Mouse (Mus musculus) adrenal gland, adult 8-10 months (tissue): ENCODE results near the gene Tbx4. TPM values are rescaled to one million over a fixed set of nuclear protein-coding genes. Genes with fewer than 3 reads are reported as not detected.

ENCODE experiments used
- DNase-seq: peaks from one replicate; pipeline ENCODE4 v3.0.0; 2022
- total RNA-seq, 4 experiments: library from RNA; stranded (reverse); gene quantifications; 2 replicates each; pipeline ENCODE4 v1.2.4; 2022

Tbx4 gene
- total RNA-seq, 4 experiments from 2014 or later, result 0.10 to 0.15 TPM; not detected in 2

DNA sequence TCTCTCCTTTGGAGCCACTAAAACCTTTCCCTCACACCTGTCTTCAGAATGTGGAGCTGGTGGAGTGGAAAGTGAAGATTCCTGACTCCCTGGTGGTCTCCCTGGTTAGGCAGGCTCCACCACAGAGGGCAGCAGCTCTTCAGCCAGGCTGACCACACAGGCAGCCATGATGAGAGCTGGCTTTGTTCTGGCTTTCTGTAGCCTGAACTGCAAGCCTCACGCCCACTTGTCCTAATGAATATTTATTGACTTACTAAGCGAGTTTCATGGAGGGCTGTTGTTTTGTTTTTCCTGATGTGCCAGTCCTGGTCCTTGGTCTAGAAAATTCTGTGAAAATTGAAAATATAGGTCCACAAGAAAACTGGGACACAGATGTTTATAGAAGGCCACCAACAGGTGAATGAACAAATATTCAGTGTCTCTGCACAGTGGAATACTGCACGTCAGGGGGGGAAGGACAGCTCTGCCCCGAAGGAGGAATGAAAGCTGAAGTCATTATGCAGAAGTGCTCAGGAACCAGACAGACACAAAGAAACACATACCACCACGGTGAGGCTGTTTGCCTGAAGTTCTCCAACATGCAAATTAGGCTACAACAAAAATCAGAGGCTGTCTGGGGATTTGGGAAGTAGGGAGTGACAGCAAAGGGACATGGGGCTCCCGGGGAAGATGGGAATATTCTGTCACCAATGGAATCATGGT lies 28.1 kb upstream of the Tbx4 start:
- DNase-seq, result no peak

DNA sequence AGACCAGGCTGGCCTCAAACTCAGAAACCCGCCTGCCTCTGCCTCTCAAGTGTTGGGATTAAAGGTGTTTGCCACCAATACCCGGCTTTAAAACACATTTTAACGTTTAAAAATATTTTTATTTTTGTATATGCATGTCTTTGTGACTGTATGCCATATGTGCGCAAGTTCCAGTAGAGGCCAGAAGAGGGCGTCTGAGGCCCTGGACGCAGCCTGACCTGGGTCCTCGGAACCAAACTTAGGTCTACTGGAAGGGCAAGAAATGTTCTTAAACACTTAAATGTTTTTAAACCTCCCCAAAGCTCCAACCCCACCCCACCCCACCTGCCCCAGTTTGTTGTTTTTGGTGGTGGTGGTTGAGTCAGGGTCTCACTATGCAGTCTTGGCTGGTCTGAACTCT lies 21.9 kb upstream of the Tbx4 start:
- DNase-seq, result no peak

DNA sequence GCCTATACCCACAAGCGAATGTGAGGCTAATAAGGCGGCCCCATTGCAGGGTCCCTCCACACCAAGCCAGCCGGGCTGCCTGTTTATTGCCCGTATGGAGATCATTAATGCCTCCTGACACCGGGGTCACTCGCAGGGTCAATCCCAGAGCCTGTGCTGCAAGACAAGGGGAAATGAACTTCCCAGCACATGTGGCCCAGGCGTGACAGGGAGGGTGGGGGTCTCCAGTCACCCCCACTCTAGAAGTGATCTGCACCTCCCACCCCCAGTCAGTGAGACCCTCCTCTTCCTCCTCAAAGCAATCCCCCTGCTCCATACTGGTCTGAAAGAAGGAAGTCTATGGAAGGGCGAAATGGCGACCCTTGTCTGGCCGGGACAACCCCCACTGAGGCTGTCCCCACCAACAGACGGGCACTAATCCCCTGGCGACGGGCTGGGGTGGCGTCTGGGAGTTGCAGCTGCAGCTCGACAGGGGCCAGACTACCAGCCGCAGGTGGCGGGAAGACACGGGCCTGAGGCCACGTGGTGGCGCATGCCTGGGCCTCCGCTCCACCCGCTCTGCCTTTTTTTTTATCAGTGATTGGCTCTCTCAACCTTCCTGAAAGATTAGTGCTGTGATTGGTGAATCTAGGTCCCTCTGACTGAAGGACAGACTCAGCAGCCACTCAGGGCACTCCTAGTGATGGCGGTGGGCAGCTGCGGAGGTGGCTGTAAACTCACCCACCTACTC lies 10.0 kb upstream of the Tbx4 start:
- no peak for DNase-seq

DNA sequence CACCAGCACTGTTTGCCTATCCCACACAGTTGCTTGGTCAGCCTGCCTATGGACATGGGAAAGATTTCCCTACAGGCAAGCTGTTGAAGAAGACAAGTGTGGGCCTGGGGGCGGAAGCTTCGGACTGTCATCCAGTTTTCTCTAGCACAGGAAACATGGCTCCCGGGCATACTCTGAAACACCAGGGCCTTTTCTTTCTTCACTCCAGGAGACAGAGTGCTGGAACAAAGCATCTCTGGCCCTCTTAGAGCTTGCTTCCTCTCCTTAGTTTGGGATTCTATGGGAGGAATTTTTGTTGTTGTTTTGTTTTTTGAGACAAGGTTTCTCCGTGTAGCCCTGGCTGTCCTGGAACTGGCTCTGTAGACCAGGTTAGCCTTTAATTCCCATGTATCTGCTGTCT lies 1.7 kb upstream of the Tbx4 start:
- DNase-seq, result no peak

DNA sequence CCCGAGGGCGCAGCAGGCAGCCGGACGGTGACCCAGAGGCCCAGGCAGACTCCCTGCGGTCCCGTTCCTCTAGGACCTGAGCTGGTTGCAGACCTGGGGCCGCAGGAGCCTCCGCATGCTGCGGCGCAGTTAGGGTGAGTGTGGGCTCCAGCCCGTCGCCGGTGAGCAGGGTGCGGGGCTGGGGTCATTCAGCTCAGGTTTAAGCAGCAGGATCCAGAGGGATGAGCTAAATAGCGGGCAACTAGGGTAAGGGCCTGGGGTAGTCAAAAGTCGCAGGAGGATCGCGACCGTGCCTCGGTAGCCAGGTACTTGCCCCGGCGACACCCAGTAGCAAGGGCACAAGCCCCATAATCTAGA lies 185 bp downstream of the Tbx4 start:
- no peak for DNase-seq

DNA sequence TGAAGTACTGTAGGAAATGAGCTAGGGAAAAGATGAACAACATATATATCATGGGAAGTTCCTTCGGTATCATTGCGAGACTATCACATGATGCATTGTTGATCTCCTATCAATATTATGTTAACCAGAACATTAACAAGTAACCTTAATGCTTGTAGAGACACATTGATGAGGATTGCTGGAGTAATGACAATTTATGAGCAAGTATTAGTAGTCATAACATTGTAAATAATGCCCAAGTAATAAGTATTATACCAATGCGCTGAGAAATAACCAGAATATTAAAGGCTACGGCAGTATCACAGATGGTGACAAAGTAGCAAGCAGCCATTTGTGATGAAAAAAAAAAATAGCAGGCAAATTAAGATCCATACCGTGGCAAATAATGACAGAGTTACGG lies 1.1 kb downstream of the Tbx4 start:
- DNase-seq, result no peak

DNA sequence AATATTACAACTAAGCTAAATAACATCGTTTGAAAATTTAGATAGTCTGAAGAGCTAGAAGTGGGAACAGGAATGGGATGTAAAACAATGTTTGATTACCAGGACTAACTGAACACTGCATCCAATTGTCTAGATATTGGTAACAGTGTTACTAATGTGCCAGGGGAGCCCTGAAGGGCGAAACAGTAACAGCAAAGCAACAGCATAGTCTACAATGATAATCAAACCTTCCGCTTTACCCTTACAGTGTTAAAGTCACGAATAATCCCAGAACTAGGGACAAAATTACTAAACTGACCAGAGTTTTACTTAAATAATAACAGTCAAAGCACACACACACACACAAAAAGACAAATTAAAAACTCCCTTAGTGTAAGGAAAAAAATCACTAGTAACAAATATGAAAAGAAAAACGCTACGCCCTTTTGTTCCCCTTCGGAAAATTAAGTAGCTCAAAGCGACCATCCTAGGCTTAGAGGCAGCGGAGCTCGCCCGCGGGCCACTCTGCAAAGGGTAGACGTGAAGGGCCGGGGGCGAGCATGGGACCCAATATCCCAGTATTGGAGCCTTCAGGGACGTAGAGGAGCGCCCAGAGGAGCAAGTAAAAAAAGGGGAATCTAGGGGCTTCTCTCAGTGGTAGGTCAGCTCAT lies 1.7 kb downstream of the Tbx4 start:
- DNase-seq, result no peak

DNA sequence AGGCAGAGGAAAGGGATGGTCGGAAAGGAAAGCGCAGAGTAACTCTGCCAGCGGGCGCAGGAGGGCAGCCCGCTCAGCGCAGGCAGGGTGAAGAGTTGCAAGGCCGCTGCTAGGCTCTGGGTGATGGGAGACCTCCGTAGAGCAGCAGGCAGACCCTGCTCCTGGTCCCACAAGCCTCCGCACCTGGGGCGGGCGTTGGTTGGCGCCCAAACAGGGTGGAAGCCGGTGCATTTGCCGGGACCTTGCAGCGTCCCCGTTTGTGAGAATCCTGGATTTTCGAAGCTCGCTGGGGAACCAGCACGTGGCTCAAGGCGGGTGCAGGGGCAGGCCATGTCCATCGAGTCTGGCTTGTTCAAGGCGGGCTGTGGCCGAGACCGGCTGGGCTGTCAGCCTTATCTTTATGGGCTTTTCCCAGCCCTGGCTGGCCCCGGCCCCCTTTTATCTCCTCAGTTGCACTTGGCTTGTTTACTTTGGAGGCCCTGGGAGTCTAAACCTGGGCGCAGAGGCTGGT lies 2.3 kb downstream of the Tbx4 start:
- DNase-seq, result no peak

DNA sequence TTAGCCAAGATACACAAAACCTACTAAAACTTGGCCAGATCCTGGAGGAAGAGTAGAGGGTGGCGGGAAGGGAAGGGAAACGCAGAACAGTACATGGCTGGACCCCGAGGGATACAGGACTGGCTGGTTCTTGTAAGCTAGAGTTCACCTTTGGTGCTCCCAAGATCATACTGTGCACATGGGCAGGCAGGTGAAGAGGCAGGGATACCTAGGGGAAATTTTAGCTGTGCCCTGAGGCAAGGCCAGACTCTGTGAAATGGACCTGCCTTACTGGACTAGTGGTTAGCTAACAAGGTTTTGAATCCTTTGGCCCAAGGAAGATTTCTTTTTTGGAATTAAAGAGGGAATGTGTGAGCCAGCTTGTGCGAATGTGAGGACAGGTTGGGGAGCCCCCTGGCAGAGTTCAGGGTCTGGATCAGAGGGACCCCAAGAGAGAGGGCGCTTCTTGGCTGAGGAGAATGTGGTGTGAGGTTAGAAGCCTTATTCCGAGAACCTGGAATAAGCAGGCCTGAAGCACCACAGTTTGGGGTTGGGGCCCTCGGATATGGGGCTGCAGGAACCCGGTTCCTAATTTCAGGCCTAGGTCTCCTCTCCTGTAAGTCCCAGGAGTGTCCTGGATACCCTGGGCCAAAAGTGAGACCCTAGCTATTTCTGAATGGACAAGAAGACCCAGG lies 3.0 kb downstream of the Tbx4 start:
- DNase-seq, result no peak

DNA sequence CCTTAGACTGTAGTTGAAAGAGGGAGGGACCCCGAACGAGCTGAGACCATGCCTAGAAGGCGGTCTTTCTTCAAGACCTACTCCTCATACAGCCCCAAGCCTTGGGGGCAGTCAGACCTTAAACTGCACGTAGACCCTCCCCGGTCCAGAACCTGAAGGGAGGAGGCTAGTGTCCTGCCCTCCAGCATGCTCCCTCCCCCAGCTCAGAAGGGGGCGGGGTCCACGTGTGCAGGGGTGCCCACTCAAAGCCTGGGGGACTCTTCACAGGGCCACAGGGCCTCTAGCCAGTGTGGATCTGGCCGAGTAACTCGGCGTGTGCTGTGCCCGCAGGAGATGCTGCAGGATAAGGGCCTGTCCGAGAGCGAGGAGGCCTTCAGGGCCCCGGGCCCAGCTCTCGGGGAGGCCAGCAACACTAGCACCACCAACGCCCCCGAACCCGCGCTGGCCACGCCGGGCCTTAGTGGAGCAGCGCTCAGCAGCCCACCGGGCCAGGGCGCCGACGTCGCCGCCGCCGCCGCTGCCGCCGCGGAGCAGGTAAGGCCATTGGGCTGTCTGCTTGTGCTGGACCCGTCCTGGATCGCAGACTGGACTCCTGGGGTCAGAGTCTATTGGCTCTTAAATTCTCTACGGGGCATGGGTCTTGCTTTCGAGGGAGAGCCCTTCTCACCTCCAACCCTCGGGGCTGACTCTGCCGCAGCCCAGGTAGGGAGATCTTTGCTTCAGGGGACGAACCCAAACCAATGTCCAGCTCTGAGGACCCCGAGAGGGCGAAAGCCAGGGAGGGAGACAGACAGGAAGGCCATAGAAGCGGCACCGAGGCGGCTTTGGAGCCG lies 3.7 kb downstream of the Tbx4 start:
- DNase-seq, result no peak

DNA sequence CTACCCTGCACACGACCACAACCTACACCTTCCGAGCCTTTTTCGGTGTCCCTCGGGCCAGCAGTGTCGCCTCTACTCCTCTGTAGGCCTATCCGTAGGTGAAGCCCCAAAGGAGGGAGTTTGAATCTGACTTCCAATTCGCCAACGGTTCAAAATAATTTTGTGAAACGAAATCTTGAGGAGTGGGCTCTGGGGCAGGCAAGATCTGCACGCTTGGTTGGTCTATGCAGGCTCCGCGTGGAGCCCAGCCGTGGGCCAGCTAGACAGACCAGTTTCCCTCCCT lies 4.3 kb downstream of the Tbx4 start:
- DNase-seq, result no peak

DNA sequence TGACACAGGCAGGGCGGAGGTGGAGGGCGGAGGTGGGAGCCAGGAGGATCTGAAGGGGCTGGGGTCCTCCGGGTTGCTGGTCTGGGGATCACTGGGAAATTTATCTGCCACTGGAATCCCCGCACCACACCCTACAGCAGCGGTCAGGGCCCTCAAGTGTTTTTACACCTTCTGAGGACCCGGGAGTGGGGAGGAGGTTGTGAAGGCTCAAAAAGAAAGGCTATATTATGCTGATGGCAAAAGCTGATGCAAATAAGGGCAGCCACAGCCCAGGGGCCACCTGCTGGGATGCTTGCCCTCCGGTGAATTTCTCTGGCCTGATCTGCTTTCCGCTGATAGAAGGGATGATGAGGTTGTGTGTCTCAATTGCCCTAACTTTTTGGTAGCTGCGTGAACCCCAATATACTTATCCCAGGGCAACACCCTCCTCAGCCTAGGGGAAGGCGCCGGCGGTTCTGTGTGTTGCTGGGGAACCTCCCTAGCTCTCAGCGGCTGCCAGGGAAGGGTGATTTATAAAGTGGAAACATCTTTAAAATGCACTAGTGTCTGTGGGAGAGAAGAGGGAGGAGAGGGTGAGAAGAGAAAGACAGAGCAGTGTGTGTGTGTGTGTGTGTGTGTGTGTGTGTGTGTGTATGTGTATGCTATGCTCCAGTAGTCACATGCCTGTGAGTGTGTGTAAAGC lies 4.9 kb downstream of the Tbx4 start:
- no peak for DNase-seq

DNA sequence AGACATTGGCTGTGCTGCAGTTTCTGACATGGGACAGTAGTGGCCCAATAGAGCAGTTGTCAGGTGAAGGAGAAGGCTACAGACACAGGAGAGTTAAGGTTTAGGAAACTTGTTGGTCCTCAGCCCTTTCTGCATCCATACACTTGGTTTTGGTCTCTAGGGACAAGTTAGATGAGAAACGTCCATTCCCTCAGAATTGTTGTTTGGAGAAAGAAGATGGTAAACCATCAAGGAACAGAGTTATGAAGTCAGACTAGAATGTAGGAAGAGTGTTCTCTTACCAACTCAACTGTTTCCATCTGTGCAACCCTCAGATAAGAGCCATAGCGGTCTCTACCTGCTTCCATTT lies 5.4 kb downstream of the Tbx4 start:
- DNase-seq, result no peak

DNA sequence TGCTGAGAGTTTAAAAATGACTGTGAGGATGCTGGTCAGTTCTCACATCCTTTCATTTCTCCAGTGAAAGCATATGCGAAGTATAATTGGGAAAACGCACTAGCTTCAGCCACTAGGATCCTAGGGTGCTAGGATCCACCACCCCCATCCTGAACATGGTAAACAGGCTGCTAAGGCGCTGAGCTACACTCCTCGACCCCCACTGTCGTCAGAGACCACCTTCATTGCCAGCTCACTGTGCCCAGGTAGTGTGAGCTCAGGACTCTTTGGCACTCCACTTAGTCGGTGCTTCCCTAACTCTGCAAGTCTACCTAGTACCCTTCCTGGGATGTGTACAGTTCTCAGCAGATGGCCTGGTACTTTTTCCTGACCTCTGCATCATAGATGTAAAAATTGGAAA lies 6.5 kb downstream of the Tbx4 start:
- no peak for DNase-seq

DNA sequence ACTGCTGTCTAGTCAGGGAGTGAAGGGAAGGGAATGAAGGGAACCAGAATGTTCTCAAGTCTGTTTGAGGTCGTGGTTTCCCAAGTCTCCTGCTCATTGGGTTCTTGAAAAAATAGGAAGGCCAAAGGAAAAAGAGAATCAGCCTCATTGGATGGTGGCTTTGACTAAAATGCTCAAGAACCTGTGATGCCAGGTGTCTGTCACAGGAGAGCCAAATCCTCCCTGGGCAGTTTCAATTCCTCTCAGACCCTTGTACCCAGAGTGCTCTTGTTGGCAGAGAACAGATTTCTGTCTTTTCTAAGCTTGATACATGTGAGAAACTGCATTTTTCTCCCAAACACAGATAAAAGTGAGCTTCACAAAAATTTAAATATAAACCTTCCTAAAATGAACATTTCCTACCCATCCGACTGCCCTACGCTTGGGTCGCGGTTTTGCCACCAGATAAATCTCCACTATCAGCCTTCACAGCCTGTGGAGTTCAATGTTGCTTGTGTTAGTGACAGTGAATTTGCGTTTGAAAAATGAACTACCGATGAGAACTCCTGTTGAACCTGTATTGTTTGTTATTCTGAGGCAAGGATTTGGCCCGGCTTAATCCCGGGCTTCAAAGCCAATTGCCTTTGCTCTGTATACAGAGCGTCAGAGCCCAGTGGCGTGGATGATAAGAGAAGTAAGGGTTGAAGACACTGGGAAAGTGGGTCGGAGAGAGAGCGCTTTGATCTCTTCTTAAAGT lies 7.3 kb downstream of the Tbx4 start:
- no peak for DNase-seq

DNA sequence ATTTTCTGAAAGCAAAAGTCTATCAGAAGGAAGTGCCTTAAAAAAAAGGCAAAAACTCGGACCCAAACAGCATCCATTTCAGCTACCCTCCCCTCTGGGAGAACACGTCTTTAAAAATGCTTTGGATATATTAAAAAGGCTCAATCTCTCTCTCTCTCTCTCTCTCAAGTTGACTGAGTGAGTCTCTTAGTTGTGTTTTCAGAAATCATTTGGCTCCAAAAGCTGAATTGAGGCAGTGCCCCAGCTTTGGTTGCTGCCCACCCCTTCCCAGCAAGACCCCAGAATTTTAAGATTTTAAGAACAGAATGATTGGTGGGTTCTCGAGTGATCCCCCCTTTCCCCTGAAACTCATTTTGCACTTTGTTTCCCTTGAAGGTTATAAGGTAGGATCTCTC lies 7.9 kb downstream of the Tbx4 start:
- no peak for DNase-seq

DNA sequence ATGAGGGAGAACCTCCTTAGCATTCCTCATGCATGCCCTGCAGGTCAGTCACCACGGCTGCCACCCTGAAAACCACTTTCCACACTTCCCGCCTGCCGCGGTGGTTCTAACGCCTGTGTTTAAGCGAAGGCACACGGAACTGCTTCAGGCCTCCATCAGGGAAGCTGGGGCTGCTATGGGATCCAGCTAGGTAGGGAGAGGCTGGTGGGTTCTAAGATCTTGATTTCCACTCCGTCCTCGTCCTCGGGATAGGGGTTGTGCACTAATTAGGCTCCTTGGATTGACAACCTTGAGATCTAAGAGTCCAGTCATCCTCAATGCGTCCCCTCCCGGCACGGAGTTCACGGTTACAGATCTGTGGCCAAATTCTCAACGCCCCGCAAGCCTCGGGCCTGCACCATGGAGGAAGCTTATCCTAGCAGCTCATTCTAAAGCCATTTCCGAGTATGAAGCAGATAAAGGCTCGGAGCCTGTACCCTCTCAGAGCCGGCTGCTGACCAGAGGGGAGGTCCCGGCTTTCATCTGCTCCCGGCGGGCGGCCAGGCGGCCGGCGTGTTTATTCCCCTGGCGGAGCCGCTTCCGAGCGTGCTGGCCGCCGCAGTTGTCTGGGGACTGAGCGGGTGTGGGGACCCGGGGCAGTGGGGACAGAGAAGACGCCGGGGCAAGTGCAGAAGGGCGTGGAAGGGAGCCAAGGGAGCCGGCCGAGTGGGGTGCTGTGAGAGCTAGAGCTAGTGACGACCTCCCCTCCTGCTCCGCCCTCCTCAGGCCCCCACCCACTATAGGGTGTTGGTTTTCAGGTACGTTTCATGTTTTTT lies 8.7 kb downstream of the Tbx4 start:
- DNase-seq, result no peak

DNA sequence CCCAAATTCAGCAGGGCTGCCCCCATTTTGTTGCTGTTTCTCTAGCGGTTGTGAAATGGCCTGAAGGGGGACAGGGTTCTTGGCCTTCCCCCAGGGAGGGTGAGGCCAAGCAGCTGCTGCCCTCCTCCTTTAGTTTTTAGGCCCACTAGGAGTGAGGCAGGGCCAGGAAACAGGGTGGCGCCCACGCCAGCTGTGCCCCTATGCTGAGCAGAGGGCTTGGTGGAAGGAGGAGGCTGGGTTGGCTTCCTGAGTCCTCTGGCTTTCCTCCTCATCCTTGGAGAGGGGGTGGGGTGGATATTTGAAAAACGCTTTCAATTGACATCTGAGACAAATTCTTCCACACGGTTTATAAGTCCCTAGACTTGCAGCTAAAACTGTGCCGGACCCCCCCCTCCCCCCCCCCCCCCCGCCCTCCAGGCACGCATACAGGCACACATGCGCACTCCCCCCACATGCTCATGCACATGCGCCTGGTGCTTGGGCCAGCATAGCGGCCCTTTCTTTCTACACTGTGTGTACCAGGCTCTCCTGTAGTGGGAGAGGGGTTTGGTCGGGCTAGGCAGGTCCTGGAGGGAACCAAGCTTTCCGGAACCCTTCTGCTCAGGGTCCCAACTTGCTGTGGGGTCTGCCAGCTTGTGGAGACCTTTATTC lies 10.2 kb downstream of the Tbx4 start:
- DNase-seq, result no peak

DNA sequence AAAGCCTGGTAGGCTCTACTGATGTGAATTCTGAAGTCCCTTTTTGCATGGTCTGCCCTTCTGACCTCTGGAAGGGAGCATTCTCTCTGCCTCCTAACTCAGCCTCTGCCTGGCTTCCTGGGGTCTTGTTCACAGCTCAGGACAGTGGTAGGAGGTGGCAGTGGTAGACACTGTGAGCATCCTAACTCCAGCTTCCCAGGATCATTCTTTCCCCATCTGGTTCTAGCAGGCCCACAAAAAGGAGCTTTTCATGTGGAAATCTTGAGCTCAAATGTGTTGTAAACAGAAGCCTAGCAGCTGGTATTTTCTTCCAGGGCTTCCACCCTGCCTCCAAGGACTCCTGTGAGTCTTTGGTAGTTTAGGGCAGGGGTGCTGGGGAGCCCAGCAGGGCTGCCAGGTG lies 14.1 kb downstream of the Tbx4 start:
- DNase-seq, result no peak

DNA sequence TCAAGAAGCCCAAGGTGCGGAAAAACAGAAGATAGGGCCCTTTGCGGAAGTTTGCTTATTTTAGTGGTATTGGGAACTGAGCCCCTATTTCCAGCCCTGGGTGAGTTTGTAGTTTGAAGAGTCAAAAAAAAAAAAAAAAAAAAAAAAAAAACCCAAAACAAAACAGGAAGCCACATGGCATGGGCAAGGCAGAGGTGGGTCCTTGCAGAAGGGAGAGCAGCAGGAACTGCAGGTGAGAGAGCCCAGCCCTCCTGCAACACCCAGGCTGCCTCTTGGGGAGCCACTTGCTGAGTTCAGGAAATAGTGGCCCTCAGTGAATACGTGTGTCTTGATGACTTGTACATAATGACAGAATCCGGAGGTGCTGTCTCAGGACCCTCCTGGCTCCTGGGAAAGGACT lies 23.3 kb downstream of the Tbx4 start:
- no peak for DNase-seq
